Mouse (Mus musculus) hindbrain, postnatal 0 days (tissue): Measurements from ENCODE around the gene Kcnip1. TPM values are rescaled to one million over a fixed set of nuclear protein-coding genes. Genes with fewer than 3 reads are reported as not detected.
A peak's percentile ranks its signal among the peaks of the same experiment; 100 is the strongest.

Source experiments
- ATAC-seq: fragments of 200-750 bp; cut with Nextera tagmentation; 2 replicates; pipeline ENCODE4 v1.8.0; 2017; ENCODE audit warnings: mild to moderate bottlenecking, moderate TSS enrichment, moderate library complexity
- DNase-seq: peaks from one replicate; pipeline ENCODE4 v3.0.0-alpha.2; 2015; ENCODE audit warnings: low spot score
- H3K27ac ChIP-seq: fragments of 300-500 bp; sonication (generic); 2 replicates; pipeline ENCODE4 v1.5.1; 2014; ENCODE audit warnings: mild to moderate bottlenecking
- H3K27me3 ChIP-seq: fragments of 300-500 bp; sonication (generic); 2 replicates; pipeline ENCODE4 v1.6.1; 2014; ENCODE audit warnings: low read length, mixed read lengths; ENCODE audit not compliant: insufficient read depth
- H3K36me3 ChIP-seq: fragments of 300-500 bp; sonication (generic); 2 replicates; pipeline ENCODE4 v1.6.1; 2014; ENCODE audit warnings: low read length, mixed read lengths; ENCODE audit not compliant: insufficient read depth
- H3K4me1 ChIP-seq: fragments of 300-500 bp; sonication (generic); 2 replicates; pipeline ENCODE4 v1.6.1; 2014; ENCODE audit warnings: antibody characterized with exemption, low read length, mixed read lengths; ENCODE audit not compliant: insufficient read depth
- H3K4me2 ChIP-seq: fragments of 300-500 bp; sonication (generic); 2 replicates; pipeline ENCODE4 v1.6.1; 2014; ENCODE audit warnings: low read depth, mild to moderate bottlenecking, low read length, moderate library complexity, mixed read lengths
- H3K4me3 ChIP-seq: fragments of 300-500 bp; sonication (generic); 2 replicates; pipeline ENCODE4 v1.5.1; 2014; ENCODE audit warnings: low read length
- H3K9ac ChIP-seq: fragments of 300-500 bp; sonication (generic); replicated peaks from 2 replicates; pipeline ENCODE4 v1.6.1; 2014; ENCODE audit warnings: mild to moderate bottlenecking, low read length, moderate library complexity, mixed read lengths
- H3K9me3 ChIP-seq: fragments of 300-500 bp; sonication (generic); 2 replicates; pipeline ENCODE4 v1.6.1; 2016; ENCODE audit warnings: low read length, mixed read lengths
- CTCF ChIP-seq: IDR thresholded peaks from 2 replicates; pipeline ENCODE4 v1.5.1; 2016; ENCODE audit warnings: antibody characterized with exemption, control low read depth, low read depth
- WGBS: fragments of 180-500 bp; shearing (Covaris S2); extraction: QIAGEN DNeasy Blood & Tissue Kit; methylation state at CpG from one replicate; pipeline ENCODE4 v1.1.7; 2014; 5-methylcytosine and 5-hydroxymethylcytosine counted together
- polyA plus RNA-seq: library from polyadenylated mRNA; unstranded; fragments of >200 nt; fragmentation: Nextera tagmentation; extraction: Ambion mirVana; gene quantifications from 2 replicates; pipeline ENCODE4 v1.2.1, GENCODE M21; 2015
- total RNA-seq: library from RNA; depleted of rRNA; stranded (reverse); fragments of >200 nt; gene quantifications from 2 replicates; pipeline ENCODE4 v1.2.3, GENCODE M21; 2014

The Kcnip1 gene
- total and polyA plus RNA-seq, 2 experiments from 2014 or later, result 66.8 to 132 TPM

GRCm38 (mm10) chr11:33810105-33810504, 182.8 kb downstream of the Kcnip1 start:
- DNase-seq (no peak), ATAC-seq (no peak)
- H3K27me3 ChIP-seq, result no peaks in the 10 kb centered on the region
- 68% methylated on average over 7 of the region's 7 CpGs for WGBS
- H3K9me3 ChIP-seq, result no peaks in the 10 kb centered on the region
- H3K4me1 ChIP-seq, result no peaks in the 10 kb centered on the region
- H3K27ac ChIP-seq, result no peak overlapping the region
- no peak overlapping the region for H3K4me2 ChIP-seq
- no peak overlapping the region for H3K4me3 ChIP-seq
- H3K9ac ChIP-seq, result no peak overlapping the region
- H3K36me3 ChIP-seq, result no peaks in the 10 kb centered on the region
- TF ChIP-seq CTCF, result no peak

- Histone ChIP-seq H3K27me3 (no peaks in the 10 kb centered on the region), H3K9me3 (no peaks in the 10 kb centered on the region), H3K4me2 (no peak overlapping the region), H3K4me1 (no peaks in the 10 kb centered on the region), H3K9ac (no peak overlapping the region), H3K27ac (no peak overlapping the region), H3K4me3 (no peak overlapping the region), H3K36me3 (no peaks in the 10 kb centered on the region)
- DNase-seq (no peak), ATAC-seq (no peak)
- WGBS, result 50% methylated on average over 2 of the region's 2 CpGs
- no peak for TF ChIP-seq CTCF
These were observed 189.9 kb downstream of the Kcnip1 start for GRCm38 (mm10) chr11:33803093-33803492.

- Histone ChIP-seq H3K36me3 (no peaks in the 10 kb centered on the region), H3K4me2 (no peak overlapping the region), H3K4me3 (no peak overlapping the region), H3K9ac (no peak overlapping the region), H3K27me3 (no peaks in the 10 kb centered on the region), H3K27ac (no peak overlapping the region), H3K4me1 (no peaks in the 10 kb centered on the region), H3K9me3 (no peaks in the 10 kb centered on the region)
- 57% methylated on average over 10 of the region's 10 CpGs for WGBS
- no peak for TF ChIP-seq CTCF
- DNase-seq (no peak), ATAC-seq (no peak)
These were observed 192.4 kb downstream of the Kcnip1 start for GRCm38 (mm10) chr11:33800436-33801088.

- ATAC-seq (peak; percentile 55), DNase-seq (no peak)
- no peak for TF ChIP-seq CTCF
- no peak overlapping the region for H3K4me3 ChIP-seq
- no peak overlapping the region for H3K27ac ChIP-seq
- H3K4me2 ChIP-seq, result no peak overlapping the region
- no peaks in the 10 kb centered on the region for H3K9me3 ChIP-seq
- H3K36me3 ChIP-seq, result no peaks in the 10 kb centered on the region
- WGBS, result 10% methylated on average over 1 of the region's 1 CpGs
- H3K9ac ChIP-seq, result no peak overlapping the region
- H3K27me3 ChIP-seq, result no peaks in the 10 kb centered on the region
- no peaks in the 10 kb centered on the region for H3K4me1 ChIP-seq
These were observed 193.0 kb downstream of the Kcnip1 start for GRCm38 (mm10) chr11:33799933-33800332.

DNA sequence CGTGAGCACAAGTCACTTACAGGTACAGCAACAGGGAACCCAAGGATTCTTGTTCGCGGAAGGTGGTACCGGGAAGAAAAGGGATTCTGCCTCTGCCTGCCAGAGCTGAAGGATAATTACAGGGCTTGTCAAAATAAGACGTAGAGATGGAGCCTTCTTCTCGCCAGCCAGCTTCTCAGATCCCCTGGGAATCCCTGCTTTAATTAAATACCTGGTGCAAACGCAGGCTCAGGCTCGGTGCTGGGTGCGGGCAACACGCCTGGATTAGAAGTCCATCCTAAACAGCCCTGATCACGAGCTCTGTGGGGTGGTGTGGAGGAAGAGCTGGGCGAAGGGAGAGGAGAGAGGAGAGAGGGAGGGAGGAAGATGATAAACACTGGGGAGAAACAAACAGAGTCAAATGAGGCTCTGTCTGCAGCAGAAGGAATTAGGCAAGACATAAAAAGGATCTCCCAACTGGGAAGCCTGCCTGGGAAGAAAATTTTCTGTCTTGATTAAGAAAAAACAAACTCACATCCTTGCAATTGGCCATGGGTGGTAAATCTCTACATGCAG, 194.8 kb downstream of the Kcnip1 start:
- Histone ChIP-seq H3K36me3 (no peaks in the 10 kb centered on the region), H3K4me1 (no peaks in the 10 kb centered on the region), H3K9me3 (no peaks in the 10 kb centered on the region), H3K4me3 (no peak overlapping the region), H3K9ac (no peak overlapping the region), H3K27ac (peak overlapping the region; percentile 32; the same call in 1 of the 2 replicates), H3K4me2 (no peak overlapping the region), H3K27me3 (no peaks in the 10 kb centered on the region)
- DNase-seq (peak; percentile 45), ATAC-seq (0 out of 2 replicates have a peak, but pooled peaks have one; percentile 28)
- 56% methylated on average over 12 of the region's 12 CpGs for WGBS
- TF ChIP-seq CTCF, result no peak

GRCm38 (mm10) chr11:33787362-33787761, 205.6 kb downstream of the Kcnip1 start:
- Histone ChIP-seq H3K4me1 (no peaks in the 10 kb centered on the region; the same call in 1 of the 2 replicates), H3K36me3 (no peaks in the 10 kb centered on the region), H3K9ac (no peak overlapping the region), H3K4me3 (no peak overlapping the region), H3K9me3 (no peaks in the 10 kb centered on the region), H3K4me2 (no peak overlapping the region), H3K27ac (no peak overlapping the region), H3K27me3 (0 out of 2 replicates have a peak, but pooled peaks cover 3% of the 10 kb centered on the region)
- 51% methylated on average over 5 of the region's 5 CpGs for WGBS
- no peak for ATAC-seq
- peak; percentile 49 for DNase-seq
- TF ChIP-seq CTCF, result no peak

DNA sequence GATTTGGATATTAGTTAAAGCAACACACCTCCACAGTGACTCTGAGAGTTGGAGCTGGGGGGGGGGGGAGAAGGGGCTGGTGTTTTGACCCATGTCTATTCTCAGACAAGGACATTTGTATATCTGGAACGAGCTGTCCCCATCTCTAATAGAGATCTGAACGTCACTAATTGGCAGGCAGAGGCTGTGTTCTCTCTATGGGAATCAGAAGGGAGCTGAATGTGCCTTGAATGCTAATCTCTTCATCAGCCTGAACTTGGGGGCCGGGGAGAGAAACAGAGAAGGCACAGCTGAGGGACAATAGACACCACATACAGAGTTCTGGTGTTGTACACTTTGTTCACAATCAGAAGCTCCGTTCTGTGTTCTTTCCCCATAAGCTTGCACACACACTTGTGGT, 206.4 kb downstream of the Kcnip1 start:
- Histone ChIP-seq H3K27ac (no peak overlapping the region), H3K9me3 (no peaks in the 10 kb centered on the region), H3K4me2 (no peak overlapping the region), H3K9ac (no peak overlapping the region), H3K4me3 (no peak overlapping the region), H3K27me3 (0 out of 2 replicates have a peak, but pooled peaks cover 3% of the 10 kb centered on the region), H3K4me1 (peaks cover 4% of the 10 kb centered on the region), H3K36me3 (no peaks in the 10 kb centered on the region)
- no peak for TF ChIP-seq CTCF
- DNase-seq (peak; percentile 70), ATAC-seq (peak; percentile 43; the same call in 1 of the 2 replicates)
- 15% methylated on average over 4 of the region's 4 CpGs for WGBS
